Mouse (Mus musculus): Measurements from ENCODE around the gene Fbxl7. TPM values are rescaled to one million over a fixed set of nuclear protein-coding genes. Genes with fewer than 3 reads are reported as not detected.

The Fbxl7 gene
- polyA plus RNA-seq, 1 experiment = 2.9 TPM

DNA sequence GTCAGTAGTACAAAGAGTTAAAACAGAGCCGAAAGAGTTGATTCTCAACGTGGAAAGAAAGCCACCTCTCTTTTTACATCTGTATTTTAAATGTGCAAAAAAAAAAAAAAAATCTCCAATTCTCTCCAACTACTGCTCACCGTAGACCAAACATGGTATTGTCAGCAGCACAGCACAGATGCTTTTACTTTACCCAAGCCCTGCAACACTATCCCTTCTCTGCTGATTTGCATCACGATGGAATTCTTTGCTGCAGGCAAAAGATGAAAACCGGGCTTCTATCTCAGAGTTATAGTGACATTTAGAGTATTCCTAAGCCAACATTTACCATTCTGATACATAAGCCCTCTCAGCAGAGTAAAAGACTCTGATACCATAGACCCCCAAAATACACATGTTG is 5.4 kb downstream of the Fbxl7 start:
- Histone ChIP-seq H3K36me3 (ENCODE audit: control insufficient read depth, insufficient read depth, low read length) (no peaks in the 10 kb centered on the region), H3K27me3 (replicated peaks; ENCODE audit: control insufficient read depth, insufficient read depth, low read length) (no peaks in the 10 kb centered on the region), H3K27ac (ENCODE audit: insufficient read depth, low read depth, low read length) (no peak overlapping the region), H3K4me1 (ENCODE audit: control insufficient read depth, insufficient read depth, low read length) (no peaks in the 10 kb centered on the region), H3K4me3 (ENCODE audit: insufficient read depth, low read depth, low read length) (no peak overlapping the region)
- 69% methylated on average over 5 of the region's 5 CpGs for WGBS
- TF ChIP-seq POLR2A (IDR thresholded peaks at IDR 0.05; ENCODE audit: low read depth, low read length) = no peak
- TF ChIP-seq CTCF (conservative IDR thresholded peaks at IDR 0.05; ENCODE audit: insufficient read depth, insufficient read length, low read depth, low read length) = no peak
- no peak for DNase-seq

DNA sequence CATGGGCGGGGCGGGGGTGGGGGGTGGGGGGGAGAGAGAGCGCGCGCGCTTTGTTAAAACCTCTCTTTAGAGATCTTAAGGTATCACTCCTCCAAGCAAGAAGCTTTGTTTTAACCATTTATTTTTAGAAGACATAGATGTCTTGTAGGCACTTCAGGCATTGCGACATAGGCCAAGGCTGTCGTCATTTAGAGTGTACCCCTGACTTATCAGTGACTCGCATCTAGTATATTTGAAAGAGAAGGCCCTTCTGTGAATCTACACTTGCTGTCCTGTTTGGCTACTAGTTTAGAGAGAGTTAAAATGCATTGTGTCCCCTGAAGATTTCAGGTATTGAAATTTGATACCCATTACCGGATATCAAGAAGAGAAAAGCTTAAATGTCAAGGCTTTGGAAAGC is 7.2 kb downstream of the Fbxl7 start:
- TF ChIP-seq CTCF (conservative IDR thresholded peaks at IDR 0.05; ENCODE audit: insufficient read depth, insufficient read length, low read depth, low read length) = no peak
- no peak for TF ChIP-seq POLR2A (IDR thresholded peaks at IDR 0.05; ENCODE audit: low read depth, low read length)
- Histone ChIP-seq H3K27ac (ENCODE audit: insufficient read depth, low read depth, low read length) (no peak overlapping the region), H3K4me1 (ENCODE audit: control insufficient read depth, insufficient read depth, low read length) (no peaks in the 10 kb centered on the region), H3K27me3 (replicated peaks; ENCODE audit: control insufficient read depth, insufficient read depth, low read length) (no peaks in the 10 kb centered on the region), H3K4me3 (ENCODE audit: insufficient read depth, low read depth, low read length) (no peak overlapping the region), H3K36me3 (ENCODE audit: control insufficient read depth, insufficient read depth, low read length) (no peaks in the 10 kb centered on the region)
- 80% methylated on average over 10 of the region's 10 CpGs for WGBS
- DNase-seq = no peak

DNA sequence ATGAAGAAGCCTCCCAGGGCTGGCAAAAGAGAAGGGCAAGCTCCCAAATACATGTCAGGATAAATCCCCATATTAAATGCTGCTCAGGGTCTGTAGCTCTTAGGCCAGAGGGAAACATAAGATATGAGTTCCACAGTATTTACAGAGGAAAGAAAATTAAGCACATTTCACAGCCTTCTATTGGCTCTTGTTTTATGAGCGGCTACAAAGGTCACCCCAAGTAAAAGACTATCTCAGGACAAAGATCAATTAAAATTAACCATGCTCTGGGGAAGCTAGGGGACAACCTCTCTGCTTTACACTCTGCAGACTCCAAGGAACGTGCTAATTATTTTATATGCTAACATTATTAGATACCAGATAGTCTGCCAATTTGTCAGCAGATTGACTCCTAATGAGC is 9.4 kb downstream of the Fbxl7 start:
- no peak for DNase-seq
- no peaks in the 10 kb centered on the region for H3K36me3 ChIP-seq (ENCODE audit: control insufficient read depth, insufficient read depth, low read length)
- H3K27me3 ChIP-seq (replicated peaks; ENCODE audit: control insufficient read depth, insufficient read depth, low read length) = no peaks in the 10 kb centered on the region
- no peak overlapping the region for H3K27ac ChIP-seq (ENCODE audit: insufficient read depth, low read depth, low read length)
- 57% methylated on average over 2 of the region's 2 CpGs for WGBS
- TF ChIP-seq CTCF (conservative IDR thresholded peaks at IDR 0.05; ENCODE audit: insufficient read depth, insufficient read length, low read depth, low read length) (no peak), POLR2A (IDR thresholded peaks at IDR 0.05; ENCODE audit: low read depth, low read length) (no peak)
- H3K4me3 ChIP-seq (ENCODE audit: insufficient read depth, low read depth, low read length) = no peak overlapping the region
- H3K4me1 ChIP-seq (ENCODE audit: control insufficient read depth, insufficient read depth, low read length) = no peaks in the 10 kb centered on the region

DNA sequence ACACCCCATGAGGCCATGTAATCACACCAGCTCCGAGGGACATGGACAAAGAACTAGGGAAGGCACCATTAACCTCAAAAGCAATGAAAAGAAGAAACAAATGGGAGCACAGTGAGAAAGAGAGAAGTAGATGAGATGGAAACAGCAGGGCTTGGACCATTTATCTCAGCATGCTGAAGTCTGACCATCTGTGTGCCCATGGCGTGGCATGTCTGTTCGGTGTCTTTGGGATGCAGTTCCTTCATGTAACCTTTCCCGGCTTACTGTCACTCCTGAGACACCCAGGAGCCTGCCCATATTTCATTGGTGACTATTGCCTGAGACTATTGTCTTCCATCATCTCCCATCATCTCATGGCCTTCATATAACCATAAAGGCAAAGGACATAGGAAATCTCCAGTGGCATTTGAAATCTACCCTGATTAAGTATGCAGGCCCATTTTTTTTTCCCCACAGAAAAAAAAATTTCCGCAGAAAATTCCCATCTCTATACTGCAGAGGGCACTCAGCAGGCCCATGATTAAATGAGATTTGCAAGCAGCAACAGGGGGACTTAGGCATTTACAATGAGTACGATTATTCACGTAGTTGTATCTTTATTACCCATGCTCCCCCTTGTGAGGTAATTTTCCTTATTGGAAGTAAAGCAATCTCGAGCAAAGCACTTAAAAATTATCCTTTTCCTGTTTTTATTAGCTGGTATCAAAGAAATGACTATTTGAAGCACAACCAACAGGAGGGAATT is 15.0 kb downstream of the Fbxl7 start:
- no peak overlapping the region for H3K27ac ChIP-seq (ENCODE audit: insufficient read depth, low read depth, low read length)
- 80% methylated on average over 8 of the region's 8 CpGs for WGBS

DNA sequence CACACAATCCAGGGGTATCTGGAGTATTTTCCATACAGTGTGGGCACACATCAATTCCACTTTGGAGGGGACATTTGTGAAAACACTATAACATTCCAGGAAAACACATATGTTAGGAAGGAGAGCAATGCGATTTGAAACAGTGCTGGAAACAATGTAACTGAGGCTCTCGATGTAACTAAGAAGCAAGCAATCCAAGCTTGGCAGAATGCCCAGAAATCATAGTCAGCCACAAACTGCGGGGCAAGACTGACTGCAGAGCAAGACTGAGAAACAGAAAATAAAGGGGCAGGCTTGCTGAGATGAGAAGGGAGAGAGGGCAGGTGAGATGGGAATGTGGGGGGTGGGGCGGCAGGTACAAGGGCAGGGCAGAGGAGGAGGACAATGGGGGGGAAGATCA is 19.7 kb downstream of the Fbxl7 start:
- DNase-seq = peak; percentile 76
- 18% methylated on average over 4 of the region's 4 CpGs for WGBS
- Histone ChIP-seq H3K4me3 (ENCODE audit: insufficient read depth, low read depth, low read length) (no peak overlapping the region), H3K27me3 (replicated peaks; ENCODE audit: control insufficient read depth, insufficient read depth, low read length) (no peaks in the 10 kb centered on the region), H3K27ac (ENCODE audit: insufficient read depth, low read depth, low read length) (no peak overlapping the region), H3K36me3 (ENCODE audit: control insufficient read depth, insufficient read depth, low read length) (no peaks in the 10 kb centered on the region), H3K4me1 (ENCODE audit: control insufficient read depth, insufficient read depth, low read length) (no peaks in the 10 kb centered on the region)
- no peak for TF ChIP-seq POLR2A (IDR thresholded peaks at IDR 0.05; ENCODE audit: low read depth, low read length)

More for the DNA sequence above, 15.0 kb downstream of the Fbxl7 start:
- no peak for DNase-seq
- no peaks in the 10 kb centered on the region for H3K27me3 ChIP-seq (replicated peaks; ENCODE audit: control insufficient read depth, insufficient read depth, low read length)
- H3K36me3 ChIP-seq (ENCODE audit: control insufficient read depth, insufficient read depth, low read length) = no peaks in the 10 kb centered on the region
- no peak overlapping the region for H3K4me3 ChIP-seq (ENCODE audit: insufficient read depth, low read depth, low read length)
- no peak for TF ChIP-seq CTCF (conservative IDR thresholded peaks at IDR 0.05; ENCODE audit: insufficient read depth, insufficient read length, low read depth, low read length)
- no peak for TF ChIP-seq POLR2A (IDR thresholded peaks at IDR 0.05; ENCODE audit: low read depth, low read length)
- no peaks in the 10 kb centered on the region for H3K4me1 ChIP-seq (ENCODE audit: control insufficient read depth, insufficient read depth, low read length)

DNA sequence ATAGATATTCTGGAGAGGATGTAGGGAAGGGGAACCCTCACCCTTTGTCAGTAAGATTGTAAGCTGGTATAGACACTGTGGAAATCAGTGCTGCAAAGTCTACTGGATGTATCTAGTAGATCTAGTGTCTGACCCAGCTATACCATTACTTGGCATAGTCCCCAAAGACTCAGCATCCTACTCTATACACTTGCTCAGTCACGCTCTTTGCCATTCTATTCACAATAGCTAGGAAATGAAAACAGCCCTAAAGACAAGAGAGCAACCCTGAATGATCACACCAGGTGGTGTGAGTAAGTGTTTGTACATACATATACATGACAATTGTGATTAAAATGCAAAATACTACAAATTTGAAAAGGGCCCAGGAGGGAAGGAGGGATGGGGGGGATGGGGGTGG is 23.1 kb downstream of the Fbxl7 start:
- TF ChIP-seq CTCF (conservative IDR thresholded peaks at IDR 0.05; ENCODE audit: insufficient read depth, insufficient read length, low read depth, low read length) (no peak), POLR2A (IDR thresholded peaks at IDR 0.05; ENCODE audit: low read depth, low read length) (no peak)
- Histone ChIP-seq H3K27ac (ENCODE audit: insufficient read depth, low read depth, low read length) (no peak overlapping the region), H3K36me3 (ENCODE audit: control insufficient read depth, insufficient read depth, low read length) (no peaks in the 10 kb centered on the region), H3K27me3 (replicated peaks; ENCODE audit: control insufficient read depth, insufficient read depth, low read length) (no peaks in the 10 kb centered on the region), H3K4me3 (ENCODE audit: insufficient read depth, low read depth, low read length) (no peak overlapping the region), H3K4me1 (ENCODE audit: control insufficient read depth, insufficient read depth, low read length) (no peaks in the 10 kb centered on the region)
- DNase-seq = no peak
- WGBS = 100% methylated on average over 1 of the region's 1 CpGs

DNA sequence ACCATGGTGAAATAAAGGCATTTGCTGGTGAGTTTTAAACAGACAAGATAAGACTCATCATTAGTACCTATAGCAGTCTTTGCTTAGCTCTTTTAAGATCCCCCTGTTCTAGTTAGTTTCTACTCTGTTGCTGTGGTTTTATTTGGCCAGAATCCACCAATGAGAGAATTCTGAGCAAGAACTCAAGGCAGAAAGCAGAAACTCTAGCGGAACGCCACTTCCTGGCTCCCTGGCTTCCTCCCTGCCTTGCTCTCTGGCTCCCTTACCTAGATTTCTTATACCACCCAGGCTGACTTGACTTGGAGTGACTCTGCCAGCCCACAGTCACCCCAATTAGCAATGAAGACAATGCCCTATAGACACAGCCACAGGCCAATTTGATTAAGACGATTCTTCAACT is 26.2 kb downstream of the Fbxl7 start:
- Histone ChIP-seq H3K4me3 (ENCODE audit: insufficient read depth, low read depth, low read length) (no peak overlapping the region), H3K4me1 (ENCODE audit: control insufficient read depth, insufficient read depth, low read length) (no peaks in the 10 kb centered on the region), H3K36me3 (ENCODE audit: control insufficient read depth, insufficient read depth, low read length) (no peaks in the 10 kb centered on the region), H3K27ac (ENCODE audit: insufficient read depth, low read depth, low read length) (no peak overlapping the region), H3K27me3 (replicated peaks; ENCODE audit: control insufficient read depth, insufficient read depth, low read length) (no peaks in the 10 kb centered on the region)
- TF ChIP-seq CTCF (conservative IDR thresholded peaks at IDR 0.05; ENCODE audit: insufficient read depth, insufficient read length, low read depth, low read length) = no peak
- no peak for TF ChIP-seq POLR2A (IDR thresholded peaks at IDR 0.05; ENCODE audit: low read depth, low read length)
- 64% methylated on average over 3 of the region's 3 CpGs for WGBS
- no peak for DNase-seq

All from kidney, adult 2 months (tissue).